Mouse (Mus musculus): ENCODE results near the gene Treml4. TPM values are rescaled to one million over a fixed set of nuclear protein-coding genes. Genes with fewer than 3 reads are reported as not detected.

Treml4 gene
- total and polyA plus RNA-seq, 3 experiments, result 0.35 to 1.4 TPM; not detected in 1

- H3K36me3 ChIP-seq (ENCODE audit: control insufficient read depth in 1 of 2, insufficient read depth in 2 of 2, low read length in 2 of 2), result no peaks in the 10 kb centered on the region
- H3K9ac ChIP-seq (ENCODE audit: control insufficient read depth, low read depth, low read length, poor library complexity, severe bottlenecking), result no peak within 1 kb of the TSS
- no peak within 1 kb of the TSS for H3K27ac ChIP-seq (ENCODE audit: control insufficient read depth, low read depth, low read length)
- no peak for DNase-seq (ENCODE audit: low read depth, low spot score)
- no peaks in the 10 kb centered on the region for H3K4me1 ChIP-seq (ENCODE audit: control insufficient read depth in 1 of 2, insufficient read depth in 2 of 2, low read length in 2 of 2)
- H3K79me2 ChIP-seq (ENCODE audit: control insufficient read depth, insufficient read depth, low read length, poor library complexity), result no peaks in the 10 kb centered on the region
- H3K9me3 ChIP-seq (replicated peaks; ENCODE audit: insufficient read depth, low read length), result no peaks in the 10 kb centered on the region
- no peak within 1 kb of the TSS for H3K4me3 ChIP-seq (ENCODE audit: control insufficient read depth in 1 of 2, insufficient read depth in 1 of 2, low read depth in 2 of 2, low read length in 2 of 2)
- TF ChIP-seq TBP (IDR thresholded peaks at IDR 0.05; ENCODE audit: low read depth, low read length) (no peak), NELFE (IDR thresholded peaks at IDR 0.05; ENCODE audit: low read depth, low read length) (no peak), E2F4 (IDR thresholded peaks at IDR 0.05; ENCODE audit: borderline replicate concordance, low read depth, low read length) (no peak), ETS1 (IDR thresholded peaks at IDR 0.05; ENCODE audit: low read depth, low read length) (no peak), CHD2 (IDR thresholded peaks at IDR 0.05; ENCODE audit: low read length) (no peak), CTCF (IDR thresholded peaks at IDR 0.05 in 2 of 3, conservative IDR thresholded peaks at IDR 0.05 in 1 of 3; ENCODE audit: control insufficient read depth in 1 of 3, insufficient read depth in 1 of 3, low read depth in 2 of 3, low read length in 3 of 3, poor library complexity in 1 of 3, severe bottlenecking in 1 of 3) (no peak), GATA1 (IDR thresholded peaks at IDR 0.05; ENCODE audit: low read depth, low read length) (no peak), POLR2AphosphoS5 (IDR thresholded peaks at IDR 0.05; ENCODE audit: borderline replicate concordance, low read depth, low read length) (no peak), RAD21 (IDR thresholded peaks at IDR 0.05; ENCODE audit: low read depth, low read length) (no peak), HCFC1 (IDR thresholded peaks at IDR 0.05; ENCODE audit: low read depth, low read length) (no peak), ZMIZ1 (IDR thresholded peaks at IDR 0.05; ENCODE audit: low read depth, low read length) (no peak), ZKSCAN1 (IDR thresholded peaks at IDR 0.05; ENCODE audit: low read depth, low read length) (no peak), POLR2AphosphoS2 (IDR thresholded peaks at IDR 0.05; ENCODE audit: low read length) (no peak), ELF1 (IDR thresholded peaks at IDR 0.05; ENCODE audit: low read depth, low read length) (no peak), JUND (IDR thresholded peaks at IDR 0.05; ENCODE audit: low read depth, low read length) (no peak), SIN3A (IDR thresholded peaks at IDR 0.05; ENCODE audit: low read length) (no peak), MAZ (IDR thresholded peaks at IDR 0.05; ENCODE audit: low read depth, low read length) (no peak), TAL1 (IDR thresholded peaks at IDR 0.05; ENCODE audit: low read length) (no peak)
- H3K27me3 ChIP-seq (ENCODE audit: control insufficient read depth in 1 of 2, insufficient read depth in 2 of 2, low read length in 2 of 2), result peaks cover 0 to 6% of the 10 kb centered on the region in 2 experiments; a peak in 2 of 4 replicates
Observed at GRCm38 (mm10) chr17:48232518-48232917, 31.6 kb upstream of the Treml4 start, which contains the start of gene Trem1. Trem1 (plus strand) TSS chr17:48232768.

DNA sequence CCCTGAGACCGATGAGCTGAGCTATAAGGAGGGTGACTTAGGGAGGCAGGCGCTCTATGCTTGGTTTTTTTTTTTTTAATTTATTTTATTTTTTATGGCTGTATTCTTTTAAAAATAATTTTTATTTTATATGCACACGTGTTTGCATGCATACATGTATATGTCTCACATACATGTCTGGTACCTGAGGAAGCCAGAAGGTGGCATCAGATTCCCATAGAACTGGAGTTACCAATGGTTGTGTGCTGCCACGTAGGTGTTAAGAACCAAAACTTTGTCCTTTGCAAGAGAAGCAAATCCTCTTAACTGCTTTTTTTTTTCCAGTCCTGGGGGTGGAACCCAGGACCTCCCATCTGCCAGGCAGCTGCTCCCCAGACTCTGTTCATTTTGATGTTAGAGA, 30.3 kb upstream of the Treml4 start:
- H3K36me3 ChIP-seq (ENCODE audit: control insufficient read depth in 1 of 2, insufficient read depth in 2 of 2, low read length in 2 of 2), result no peaks in the 10 kb centered on the region
- no peak overlapping the region for H3K9ac ChIP-seq (ENCODE audit: control insufficient read depth, low read depth, low read length, poor library complexity, severe bottlenecking)
- no peaks in the 10 kb centered on the region for H3K9me3 ChIP-seq (replicated peaks; ENCODE audit: insufficient read depth, low read length)
- no peaks in the 10 kb centered on the region for H3K4me1 ChIP-seq (ENCODE audit: control insufficient read depth in 1 of 2, insufficient read depth in 2 of 2, low read length in 2 of 2)
- no peak for TF ChIP-seq MEF2A (IDR thresholded peaks at IDR 0.05; ENCODE audit: extremely low read depth, insufficient replicate concordance, low read depth, low read length, poor library complexity, severe bottlenecking)
- TF ChIP-seq E2F4 (IDR thresholded peaks at IDR 0.05; ENCODE audit: borderline replicate concordance, low read depth, low read length), result no peak
- TF ChIP-seq EP300 (IDR thresholded peaks at IDR 0.05; ENCODE audit: low read depth in 1 of 2, low read length in 2 of 2), result no peak
- TF ChIP-seq MXI1 (IDR thresholded peaks at IDR 0.05; ENCODE audit: low read depth, low read length), result no peak
- no peak for TF ChIP-seq UBTF (IDR thresholded peaks at IDR 0.05; ENCODE audit: borderline replicate concordance, insufficient read depth, low read depth, low read length)
- TF ChIP-seq GATA1 (IDR thresholded peaks at IDR 0.05; ENCODE audit: low read depth, low read length), result no peak
- no peak for TF ChIP-seq ZNF384 (IDR thresholded peaks at IDR 0.05; ENCODE audit: low read depth, low read length)
- TF ChIP-seq TCF12 (IDR thresholded peaks at IDR 0.05; ENCODE audit: low read depth, low read length), result no peak
- TF ChIP-seq MYB (IDR thresholded peaks at IDR 0.05; ENCODE audit: low read depth, low read length), result no peak
- no peak for TF ChIP-seq SIN3A (IDR thresholded peaks at IDR 0.05; ENCODE audit: low read length)
- TF ChIP-seq NRF1 (IDR thresholded peaks at IDR 0.05; ENCODE audit: insufficient read depth, low read depth, low read length, poor library complexity, severe bottlenecking), result no peak
- no peak for TF ChIP-seq JUND (IDR thresholded peaks at IDR 0.05; ENCODE audit: low read depth, low read length)
- no peak for TF ChIP-seq ELF1 (IDR thresholded peaks at IDR 0.05; ENCODE audit: low read depth, low read length)
- peak; percentile 42 for TF ChIP-seq ZC3H11A (IDR thresholded peaks at IDR 0.05; ENCODE audit: low read depth, low read length)
- TF ChIP-seq ETS1 (IDR thresholded peaks at IDR 0.05; ENCODE audit: low read depth, low read length), result no peak
- no peak for TF ChIP-seq MAX (IDR thresholded peaks at IDR 0.05; ENCODE audit: low read length)
- TF ChIP-seq RAD21 (IDR thresholded peaks at IDR 0.05; ENCODE audit: low read depth, low read length), result peak; percentile 55
- peak in 1 of 3 experiments; percentile 41; a peak in 2 of 6 replicates for TF ChIP-seq CTCF (IDR thresholded peaks at IDR 0.05 in 2 of 3, conservative IDR thresholded peaks at IDR 0.05 in 1 of 3; ENCODE audit: control insufficient read depth in 1 of 3, insufficient read depth in 1 of 3, low read depth in 2 of 3, low read length in 3 of 3, poor library complexity in 1 of 3, severe bottlenecking in 1 of 3)
- TF ChIP-seq SMC3 (IDR thresholded peaks at IDR 0.05; ENCODE audit: low read depth, low read length), result peak; percentile 54
- TF ChIP-seq KAT2A (conservative IDR thresholded peaks at IDR 0.05; ENCODE audit: low read depth, low read length), result no peak
- TF ChIP-seq POLR2A (IDR thresholded peaks at IDR 0.05; ENCODE audit: control insufficient read depth in 1 of 2, insufficient read depth in 1 of 2, low read depth in 1 of 2, low read length in 2 of 2, poor library complexity in 1 of 2), result no peak
- peaks cover 0 to 4% of the 10 kb centered on the region in 2 experiments; a peak in 2 of 4 replicates for H3K27me3 ChIP-seq (ENCODE audit: control insufficient read depth in 1 of 2, insufficient read depth in 2 of 2, low read length in 2 of 2)
- H3K79me2 ChIP-seq (ENCODE audit: control insufficient read depth, insufficient read depth, low read length, poor library complexity), result no peaks in the 10 kb centered on the region
- peak; percentile 15 for DNase-seq (ENCODE audit: low read depth, low spot score)
- no peak overlapping the region for H3K4me3 ChIP-seq (ENCODE audit: control insufficient read depth in 1 of 2, insufficient read depth in 1 of 2, low read depth in 2 of 2, low read length in 2 of 2)
- no peak overlapping the region for H3K27ac ChIP-seq (ENCODE audit: control insufficient read depth, low read depth, low read length)

All from MEL (cell line).